Comparison of ENCODE assay signal across 30 mouse cellular contexts in the genomic region with DNA sequence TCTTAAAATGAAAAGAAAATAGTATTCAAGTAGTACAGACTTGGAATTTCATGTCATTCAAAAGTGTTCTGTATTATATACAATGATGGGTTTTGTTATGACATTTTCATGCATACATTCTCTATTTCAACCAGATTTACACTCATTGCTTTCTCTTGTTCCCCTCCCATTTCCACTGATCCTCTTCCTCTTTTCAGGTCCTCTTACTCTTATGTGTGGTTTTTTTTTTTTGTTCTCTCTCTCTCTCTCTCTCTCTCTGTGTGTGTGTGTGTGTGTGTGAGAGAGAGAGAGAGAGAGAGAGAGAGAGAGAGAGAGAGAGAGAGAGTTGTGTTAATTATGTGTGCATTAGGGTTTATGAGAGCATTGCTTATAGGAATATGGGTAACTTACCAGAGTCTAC. TPM values are rescaled to one million over a fixed set of nuclear protein-coding genes. Genes with fewer than 3 reads are reported as not detected.
DNase-seq lines count a peak whose midpoint lies in the region; ATAC-seq and TF ChIP-seq lines count a peak whose summit lies in the region.
"Had no signal": no experiment of that assay in that cellular context is flagged by ENCODE, and none has a peak within 500 bp of the region (broad histone marks: within the 10 kb centered on the region; RNA-seq: fewer than 3 reads in every experiment).

No protein-coding gene starts in this region.

- dilution Hi-C loops in CH12.LX (cut with MboI; ENCODE audit: extremely low pct_ligation_motif_present, extremely low pct_unique_long_range_greater_than_20kb, low sequenced_read_pairs), result no loop called here

- TF ChIP-seq RAD21 in CH12.LX (IDR thresholded peaks at IDR 0.05; ENCODE audit: low read depth, low read length), result no peak

- no peak for TF ChIP-seq EP300 in CH12.LX (IDR thresholded peaks at IDR 0.05; ENCODE audit: low read length)
- TF ChIP-seq EP300 in liver, postnatal 0 days (IDR thresholded peaks at IDR 0.05; ENCODE audit: low read depth), result no peak

- no peaks in the 10 kb centered on the region for H3K79me2 ChIP-seq in CH12.LX (replicated peaks; ENCODE audit: control insufficient read depth, extremely low read depth, insufficient read depth, poor library complexity, severe bottlenecking)

- H3K9ac ChIP-seq in CH12.LX (ENCODE audit: insufficient read depth, low read depth), result no peak overlapping the region
- H3K9ac ChIP-seq in liver, postnatal 0 days (replicated peaks), result no peak overlapping the region
- no peak overlapping the region for H3K9ac ChIP-seq in midbrain, embryonic 15.5 days
- H3K9ac ChIP-seq: embryonic facial prominence, embryonic 13.5 days; embryonic facial prominence, embryonic 15.5 days; forebrain, embryonic 12.5 days had no signal

- H3K4me1 ChIP-seq in CH12.LX (ENCODE audit: control insufficient read depth in 1 of 2, insufficient read depth in 2 of 2), result peaks cover 0 to 14% of the 10 kb centered on the region in 2 experiments; a peak in 2 of 4 replicates
- no peaks in the 10 kb centered on the region for H3K4me1 ChIP-seq in liver, postnatal 0 days (ENCODE audit: insufficient read depth)
- no peaks in the 10 kb centered on the region for H3K4me1 ChIP-seq in midbrain, embryonic 15.5 days
- H3K4me1 ChIP-seq: embryonic facial prominence, embryonic 13.5 days; embryonic facial prominence, embryonic 15.5 days; forebrain, embryonic 10.5 days; forebrain, embryonic 12.5 days had no signal

- TF ChIP-seq POLR2A in CH12.LX (IDR thresholded peaks at IDR 0.05; ENCODE audit: low read depth, low read length), result no peak

- H3K9me3 ChIP-seq in CH12.LX (replicated peaks; ENCODE audit: low read length), result no peaks in the 10 kb centered on the region
- no peaks in the 10 kb centered on the region for H3K9me3 ChIP-seq in liver, postnatal 0 days (ENCODE audit: low read length)
- no peaks in the 10 kb centered on the region for H3K9me3 ChIP-seq in midbrain, embryonic 15.5 days
- H3K9me3 ChIP-seq: embryonic facial prominence, embryonic 13.5 days; embryonic facial prominence, embryonic 15.5 days; forebrain, embryonic 10.5 days; forebrain, embryonic 12.5 days had no signal

- ATAC-seq in common myeloid progenitor, adult 5-6 weeks (replicated peaks; ENCODE audit: low read depth, poor library complexity, severe bottlenecking), result peak; percentile 71
- peak; percentile 68 for ATAC-seq in megakaryocyte, adult 5-6 weeks (ENCODE audit: poor library complexity, severe bottlenecking)
- no peak for ATAC-seq in liver, postnatal 0 days
- no peak for ATAC-seq in midbrain, embryonic 15.5 days (replicated peaks)
- ATAC-seq: forebrain, embryonic 14.5 days; forebrain, embryonic 16.5 days; Patski had no signal

- no peak overlapping the region for H3K27ac ChIP-seq in CH12.LX (ENCODE audit: insufficient read depth, low read depth)
- H3K27ac ChIP-seq in liver, postnatal 0 days (ENCODE audit: low read depth), result no peak overlapping the region
- H3K27ac ChIP-seq in midbrain, embryonic 15.5 days, result no peak overlapping the region
- H3K27ac ChIP-seq: embryonic facial prominence, embryonic 13.5 days; embryonic facial prominence, embryonic 15.5 days; forebrain, embryonic 10.5 days; forebrain, embryonic 12.5 days had no signal

- H3K4me2 ChIP-seq in CH12.LX (ENCODE audit: insufficient read depth, low read depth, poor library complexity, severe bottlenecking), result no peak overlapping the region
- no peak overlapping the region for H3K4me2 ChIP-seq in liver, postnatal 0 days (ENCODE audit: low read depth, low read length)
- no peak overlapping the region for H3K4me2 ChIP-seq in midbrain, embryonic 15.5 days
- H3K4me2 ChIP-seq: embryonic facial prominence, embryonic 13.5 days; embryonic facial prominence, embryonic 15.5 days; forebrain, embryonic 12.5 days had no signal

- DNase-seq in CH12.LX (ENCODE audit: extremely low read depth), result peak; percentile 17
- DNase-seq in splenic B cell, adult 2 months (ENCODE audit: low read depth, low spot score), result peak; percentile 12
- no peak for DNase-seq in thymus, postnatal 25 days
- no peak for DNase-seq in liver, postnatal 0 days
- DNase-seq: adrenal gland, adult 8-10 months; adrenal gland, postnatal 14 days; adrenal gland, postnatal 36 days; B cell, adult 2 months; cerebellum, adult 11-12 months; cerebellum, adult 2 months; cerebellum, adult 9-10 months; cerebellum, postnatal 10 days; cerebellum, postnatal 25 days; embryo, embryonic 11 days had no signal

- TF ChIP-seq CTCF in CH12.LX (conservative IDR thresholded peaks at IDR 0.05 in 1 of 2, IDR thresholded peaks at IDR 0.05 in 1 of 2; ENCODE audit: low read depth in 2 of 2, low read length in 2 of 2), result no peak
- no peak for TF ChIP-seq CTCF in liver, postnatal 0 days (IDR thresholded peaks at IDR 0.05; ENCODE audit: low read depth)

- H3K36me3 ChIP-seq in CH12.LX (replicated peaks in 1 of 2; ENCODE audit: control insufficient read depth in 1 of 2, insufficient read depth in 1 of 2, low read length in 1 of 2), result no peaks in the 10 kb centered on the region
- no peaks in the 10 kb centered on the region for H3K36me3 ChIP-seq in splenic B cell, adult 2 months (ENCODE audit: control insufficient read depth, insufficient read depth, low read length, poor library complexity, severe bottlenecking)
- H3K36me3 ChIP-seq in liver, postnatal 0 days (replicated peaks; ENCODE audit: insufficient read depth, low read length), result no peaks in the 10 kb centered on the region
- H3K36me3 ChIP-seq in midbrain, embryonic 15.5 days (replicated peaks), result no peaks in the 10 kb centered on the region
- H3K36me3 ChIP-seq: embryonic facial prominence, embryonic 13.5 days; embryonic facial prominence, embryonic 15.5 days; forebrain, embryonic 10.5 days; forebrain, embryonic 12.5 days had no signal

- no peak overlapping the region for H3K4me3 ChIP-seq in CH12.LX (replicated peaks in 1 of 3; ENCODE audit: low read depth in 2 of 3, low read length in 2 of 3, poor library complexity in 1 of 3)
- no peak overlapping the region for H3K4me3 ChIP-seq in liver, postnatal 0 days (ENCODE audit: low read depth, low read length)
- no peak overlapping the region for H3K4me3 ChIP-seq in midbrain, embryonic 15.5 days
- H3K4me3 ChIP-seq: embryonic facial prominence, embryonic 13.5 days; embryonic facial prominence, embryonic 15.5 days; erythroblast, embryonic 14.5 days; forebrain, embryonic 10.5 days; forebrain, embryonic 12.5 days had no signal

- in situ Hi-C loops in CH12.LX (cut with MboI; ENCODE audit: low pct_ligation_motif_present, low pct_unique_long_range_greater_than_20kb, low sequenced_read_pairs), result no loop called here

- no peaks in the 10 kb centered on the region for H3K27me3 ChIP-seq in CH12.LX (replicated peaks)
- H3K27me3 ChIP-seq in splenic B cell, adult 2 months (ENCODE audit: control insufficient read depth, insufficient read depth, low read length, poor library complexity, severe bottlenecking), result no peaks in the 10 kb centered on the region
- no peaks in the 10 kb centered on the region for H3K27me3 ChIP-seq in liver, postnatal 0 days (ENCODE audit: insufficient read depth, low read length)
- H3K27me3 ChIP-seq in midbrain, embryonic 15.5 days (replicated peaks), result no peaks in the 10 kb centered on the region
- H3K27me3 ChIP-seq: embryonic facial prominence, embryonic 13.5 days; embryonic facial prominence, embryonic 15.5 days; forebrain, embryonic 12.5 days had no signal

TF ChIP-seq in CH12.LX, 34 proteins besides CTCF, POLR2A, EP300 and RAD21:
- TF ChIP-seq BHLHE40 (IDR thresholded peaks at IDR 0.05; ENCODE audit: low read depth, low read length) (no peak), KAT2A (IDR thresholded peaks at IDR 0.05; ENCODE audit: insufficient replicate concordance, low read length) (no peak), ZNF384 (IDR thresholded peaks at IDR 0.05; ENCODE audit: low read depth, low read length) (peak; percentile 71), MAX (IDR thresholded peaks at IDR 0.05; ENCODE audit: low read length) (no peak), USF2 (conservative IDR thresholded peaks at IDR 0.05; ENCODE audit: low read depth, low read length) (no peak), TBP (conservative IDR thresholded peaks at IDR 0.05; ENCODE audit: low read depth, low read length) (no peak)

RNA-seq across cellular contexts. Expression of gene Rgs7bp, which starts 11.4 kb away (rescaled TPM):
- total RNA-seq in CH12.LX (2012; rRNA removed), result not detected in 2 replicates
- not detected in 2 replicates for total RNA-seq in CH12.LX (2014; rRNA removed)
- polyA plus RNA-seq in CH12.LX (2012; ENCODE audit: insufficient read length, low read depth), result not detected in 2 replicates
- total RNA-seq in common myeloid progenitor, adult 5-6 weeks (2017), result 1.7 and 3.0 TPM in 2 replicates
- total RNA-seq in megakaryocyte, adult 5-6 weeks (2015), result 0.02 and 0.18 TPM in 2 replicates
- total RNA-seq in megakaryocyte, adult 5-6 weeks (2017), result 0.04 and 0.07 TPM in 2 replicates
- polyA plus RNA-seq in liver, postnatal 0 days (2015; fragmentation: Nextera tagmentation; extraction: Ambion mirVana), result 0.45 and 0.58 TPM in 2 replicates
- 4.5 and 5.0 TPM in 2 replicates for polyA plus RNA-seq in midbrain, embryonic 15.5 days (2015; fragmentation: Nextera tagmentation; extraction: Ambion mirVana)
- polyA plus RNA-seq: activated CD4-positive, CD25-positive, alpha-beta regulatory T cell, adult 4 months; CD4-positive, CD25-positive, alpha-beta regulatory T cell, adult 4 months; erythroblast, embryonic 14.5 days; Patski had no signal

RNA-seq across cellular contexts. Expression of gene 4933425L06Rik, which starts 15.8 kb away (rescaled TPM):
- total RNA-seq in CH12.LX (2012; rRNA removed) (0.25 and 0.30 TPM in 2 replicates), CH12.LX (2014; rRNA removed) (not detected in 2 replicates)
- 0.10 TPM in 1 of 2 replicates, not detected in the other for polyA plus RNA-seq in CH12.LX (2012; ENCODE audit: insufficient read length, low read depth)
- total RNA-seq in common myeloid progenitor, adult 5-6 weeks (2017), result not detected in 2 replicates
- total RNA-seq in megakaryocyte, adult 5-6 weeks (2015), result not detected in 2 replicates
- not detected in 2 replicates for total RNA-seq in megakaryocyte, adult 5-6 weeks (2017)
- polyA plus RNA-seq in liver, postnatal 0 days (2015; fragmentation: Nextera tagmentation; extraction: Ambion mirVana), result not detected in 2 replicates
- not detected in 2 replicates for polyA plus RNA-seq in midbrain, embryonic 15.5 days (2015; fragmentation: Nextera tagmentation; extraction: Ambion mirVana)
- total RNA-seq: adrenal gland, adult 18-20 months; adrenal gland, adult 8-10 months; adrenal gland, postnatal 14 days; adrenal gland, postnatal 36 days; ES-E14 had no signal
- polyA plus RNA-seq: activated CD4-positive, CD25-positive, alpha-beta regulatory T cell, adult 4 months; CD4-positive, CD25-positive, alpha-beta regulatory T cell, adult 4 months; cerebellum, adult 2 months; embryonic facial prominence, embryonic 11.5 days; embryonic facial prominence, embryonic 13.5 days; embryonic facial prominence, embryonic 15.5 days; erythroblast, embryonic 14.5 days; forebrain, embryonic 10.5 days; forebrain, embryonic 12.5 days; forebrain, embryonic 14.5 days; Patski had no signal

Comparison
In these comparisons a context has a peak if more than half of its experiments do, and no peak if none do; other contexts are left out.
1. DNase-seq: peak in CH12.LX (single experiment) and splenic B cell, adult 2 months (single experiment); none in thymus, postnatal 25 days (single experiment) and liver, postnatal 0 days (single experiment).
2. ATAC-seq: peak in common myeloid progenitor, adult 5-6 weeks (single experiment) and megakaryocyte, adult 5-6 weeks (single experiment); none in liver, postnatal 0 days (single experiment) and midbrain, embryonic 15.5 days (single experiment).